Mouse (Mus musculus) testis, adult 2 months (tissue): ENCODE results near the gene Sfswap.

Source experiments
- CTCF ChIP-seq: fragments of 200-500 bp; IDR thresholded peaks from 2 replicates; pipeline ENCODE4 v1.5.1; 2012; ENCODE audit warnings: low read depth, mild to moderate bottlenecking, inconsistent platforms, low read length, moderate library complexity; ENCODE audit not compliant: control insufficient read depth, insufficient read depth, insufficient replicate concordance
- POLR2A ChIP-seq: fragments of 200-500 bp; IDR thresholded peaks from 2 replicates; pipeline ENCODE4 v1.6.1; 2012; ENCODE audit warnings: low read depth, mild to moderate bottlenecking, inconsistent platforms, low read length, moderate library complexity; ENCODE audit not compliant: control insufficient read depth

DNA sequence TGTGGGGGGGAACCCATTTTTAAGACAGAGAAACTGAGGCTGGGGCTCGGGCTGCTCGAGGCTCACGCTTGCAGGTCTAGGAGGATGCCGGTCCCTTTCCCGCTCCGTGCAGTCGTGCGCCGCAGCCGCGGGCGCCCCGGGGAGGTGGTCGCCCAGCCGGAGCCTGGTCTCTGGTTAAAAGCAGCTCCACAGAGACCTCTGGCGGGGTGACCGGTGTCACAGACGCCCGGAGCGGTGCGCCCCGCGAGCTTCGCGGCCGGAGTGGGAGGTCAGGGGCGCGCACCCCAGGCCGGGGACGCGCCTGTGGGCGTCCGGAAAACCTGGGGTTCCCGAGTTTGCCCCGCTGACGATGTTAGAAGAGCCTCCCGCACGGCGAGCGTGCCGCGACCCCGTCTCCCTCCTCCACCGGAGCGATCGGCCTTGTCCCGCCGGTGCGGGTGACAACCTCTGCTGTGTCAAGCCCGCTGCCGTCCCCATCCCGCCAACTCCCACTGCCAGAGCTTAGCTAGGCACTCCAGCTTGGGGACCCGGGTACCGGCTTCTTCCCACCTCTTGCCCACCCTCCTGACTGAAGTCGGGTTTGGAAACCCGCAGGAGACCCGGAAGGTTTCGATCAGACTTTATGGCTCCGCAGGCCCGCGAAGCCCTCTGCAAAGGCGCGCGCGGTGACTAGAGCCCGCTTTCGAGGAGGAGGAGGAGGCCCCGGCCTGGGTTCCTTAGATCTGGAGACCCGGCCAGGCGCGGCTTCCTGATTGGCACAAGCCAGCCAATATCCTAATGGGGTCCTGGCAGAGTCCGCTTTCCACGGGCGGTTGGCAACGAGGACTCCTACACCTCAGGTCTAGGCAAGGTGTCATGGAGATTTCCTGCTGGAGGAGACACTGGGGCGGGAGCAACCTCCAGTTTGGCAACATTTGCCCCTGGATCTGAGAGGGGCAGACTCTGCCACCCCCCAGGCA, 83.8 kb downstream of the Sfswap start:
- TF ChIP-seq POLR2A (no peak), CTCF (no peak)
